Mouse (Mus musculus) embryonic facial prominence, embryonic 13.5 days (tissue): ENCODE measurements around the gene Large2. TPM values are rescaled to one million over a fixed set of nuclear protein-coding genes. Genes with fewer than 3 reads are reported as not detected.

Source experiments
- ATAC-seq: fragments of 200-750 bp; cut with Nextera tagmentation; 2 replicates; pipeline ENCODE4 v1.8.0; 2017; ENCODE audit warnings: low read depth; ENCODE audit not compliant: insufficient number of reproducible peaks, insufficient read depth, low FRiP score, low TSS enrichment
- H3K27ac ChIP-seq: fragments of 300-500 bp; sonication (generic); 2 replicates; pipeline ENCODE4 v1.5.1; 2015; ENCODE audit warnings: moderate library complexity, mild to moderate bottlenecking, inconsistent platforms
- H3K27me3 ChIP-seq: fragments of 300-500 bp; sonication (generic); 2 replicates; pipeline ENCODE4 v1.6.1; 2015; ENCODE audit warnings: mild to moderate bottlenecking, inconsistent platforms
- H3K36me3 ChIP-seq: fragments of 300-500 bp; sonication (generic); 2 replicates; pipeline ENCODE4 v1.6.1; 2015; ENCODE audit warnings: mild to moderate bottlenecking, inconsistent platforms
- H3K4me1 ChIP-seq: fragments of 300-500 bp; sonication (generic); 2 replicates; pipeline ENCODE4 v1.6.1; 2015; ENCODE audit warnings: inconsistent platforms
- H3K4me2 ChIP-seq: fragments of 300-500 bp; sonication (generic); 2 replicates; pipeline ENCODE4 v1.6.1; 2015; ENCODE audit warnings: moderate library complexity, mild to moderate bottlenecking, inconsistent platforms
- H3K4me3 ChIP-seq: fragments of 300-500 bp; sonication (generic); 2 replicates; pipeline ENCODE4 v1.5.1; 2015; ENCODE audit warnings: mild to moderate bottlenecking, inconsistent platforms
- H3K9ac ChIP-seq: fragments of 300-500 bp; sonication (generic); 2 replicates; pipeline ENCODE4 v1.6.1; 2015; ENCODE audit warnings: mild to moderate bottlenecking, inconsistent platforms
- H3K9me3 ChIP-seq: fragments of 300-500 bp; sonication (generic); 2 replicates; pipeline ENCODE4 v1.6.1; 2016; ENCODE audit warnings: inconsistent platforms
- WGBS: fragments of 180-500 bp; shearing (Covaris S2); methylation state at CpG from one replicate; pipeline ENCODE4 v1.1.7; 2015; ENCODE audit warnings: mixed read lengths; 5-methylcytosine and 5-hydroxymethylcytosine counted together
- polyA plus RNA-seq: library from polyadenylated mRNA; unstranded; fragments of >200 nt; fragmentation: Nextera tagmentation; extraction: Ambion mirVana; gene quantifications from 2 replicates; pipeline ENCODE4 v1.2.1, GENCODE M21; 2015

Large2 gene
- polyA plus RNA-seq = 15.2 and 16.9 TPM in 2 replicates

- WGBS = 2% methylated on average over 16 of the region's 16 CpGs
- ATAC-seq = no peak
These were observed at the start of gene Large2, which contains the start of gene Pex16 for GRCm38 (mm10) chr2:92374514-92374913. Gene Large2 (minus strand): TSS chr2:92374869. Gene Pex16 (plus strand): TSS chr2:92374676.

DNA sequence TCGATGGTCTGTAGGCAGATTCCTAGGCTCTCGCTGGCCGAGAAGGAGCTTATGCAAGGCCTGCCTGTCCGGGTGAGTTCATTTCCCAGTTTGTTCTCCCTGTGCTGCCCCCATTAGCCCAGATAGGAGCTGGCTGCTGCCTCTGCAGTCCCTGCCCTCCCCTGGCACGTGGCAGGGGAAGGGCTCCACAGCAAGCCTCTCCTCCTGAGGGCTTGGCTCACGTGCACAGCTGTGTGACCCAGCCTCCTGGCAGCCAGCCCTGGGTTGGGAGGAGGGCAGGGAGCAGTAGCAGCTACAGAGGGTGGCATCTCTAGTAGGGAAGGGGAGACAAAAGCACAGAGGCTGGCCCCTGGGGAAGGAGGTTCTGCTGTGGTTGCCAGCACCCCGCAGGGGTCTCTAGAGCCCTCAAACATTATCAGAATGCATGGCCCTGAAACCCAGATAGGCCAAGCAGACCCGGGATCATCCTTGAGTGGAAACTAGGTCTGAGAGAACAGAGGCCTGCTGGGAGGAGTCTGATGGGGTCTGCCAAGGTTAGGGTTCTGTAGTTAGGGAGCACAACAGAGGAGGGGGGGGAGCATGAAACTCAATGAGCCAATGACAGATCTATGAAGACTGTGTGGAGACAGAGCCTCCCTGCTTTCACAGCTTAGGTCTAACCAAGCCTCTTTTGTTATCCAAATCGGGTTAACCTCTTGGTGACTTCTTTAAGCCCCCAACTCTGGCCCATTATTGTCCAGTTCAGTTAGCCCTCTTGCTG, 49.2 kb upstream of the Large2 start:
- Histone ChIP-seq H3K4me1 (peaks cover 35% of the 10 kb centered on the region), H3K36me3 (peaks cover 74% of the 10 kb centered on the region), H3K4me3 (no peak overlapping the region), H3K27ac (peak overlapping the region; percentile 58; the same call in 1 of the 2 replicates), H3K9ac (no peak overlapping the region), H3K27me3 (no peaks in the 10 kb centered on the region), H3K9me3 (no peaks in the 10 kb centered on the region), H3K4me2 (no peak overlapping the region)
- ATAC-seq = no peak; the same call in 1 of the 2 replicates
- 83% methylated on average over 9 of the region's 9 CpGs for WGBS

More at GRCm38 (mm10) chr2:92374514-92374913, at the start of gene Large2, which contains the start of gene Pex16:
- H3K36me3 ChIP-seq = peaks cover 26% of the 10 kb centered on the region
- H3K4me1 ChIP-seq = peaks cover 53% of the 10 kb centered on the region
- peak within 1 kb of the TSS; percentile 92 for H3K27ac ChIP-seq
- H3K4me2 ChIP-seq = peak within 1 kb of the TSS; percentile 87
- H3K27me3 ChIP-seq = peaks cover 36% of the 10 kb centered on the region
- peak within 1 kb of the TSS; percentile 76 for H3K4me3 ChIP-seq
- peak within 1 kb of the TSS; percentile 82 for H3K9ac ChIP-seq
- H3K9me3 ChIP-seq = no peaks in the 10 kb centered on the region

GRCm38 (mm10) chr2:92423156-92423555, 48.5 kb upstream of the Large2 start:
- H3K9me3 ChIP-seq = no peaks in the 10 kb centered on the region
- ATAC-seq = no peak
- peaks cover 27% of the 10 kb centered on the region for H3K4me1 ChIP-seq
- no peak overlapping the region for H3K9ac ChIP-seq
- H3K36me3 ChIP-seq = peaks cover 81% of the 10 kb centered on the region
- WGBS = 90% methylated on average over 9 of the region's 9 CpGs
- H3K27me3 ChIP-seq = no peaks in the 10 kb centered on the region
- no peak overlapping the region for H3K4me3 ChIP-seq
- no peak overlapping the region for H3K4me2 ChIP-seq
- H3K27ac ChIP-seq = no peak overlapping the region

DNA sequence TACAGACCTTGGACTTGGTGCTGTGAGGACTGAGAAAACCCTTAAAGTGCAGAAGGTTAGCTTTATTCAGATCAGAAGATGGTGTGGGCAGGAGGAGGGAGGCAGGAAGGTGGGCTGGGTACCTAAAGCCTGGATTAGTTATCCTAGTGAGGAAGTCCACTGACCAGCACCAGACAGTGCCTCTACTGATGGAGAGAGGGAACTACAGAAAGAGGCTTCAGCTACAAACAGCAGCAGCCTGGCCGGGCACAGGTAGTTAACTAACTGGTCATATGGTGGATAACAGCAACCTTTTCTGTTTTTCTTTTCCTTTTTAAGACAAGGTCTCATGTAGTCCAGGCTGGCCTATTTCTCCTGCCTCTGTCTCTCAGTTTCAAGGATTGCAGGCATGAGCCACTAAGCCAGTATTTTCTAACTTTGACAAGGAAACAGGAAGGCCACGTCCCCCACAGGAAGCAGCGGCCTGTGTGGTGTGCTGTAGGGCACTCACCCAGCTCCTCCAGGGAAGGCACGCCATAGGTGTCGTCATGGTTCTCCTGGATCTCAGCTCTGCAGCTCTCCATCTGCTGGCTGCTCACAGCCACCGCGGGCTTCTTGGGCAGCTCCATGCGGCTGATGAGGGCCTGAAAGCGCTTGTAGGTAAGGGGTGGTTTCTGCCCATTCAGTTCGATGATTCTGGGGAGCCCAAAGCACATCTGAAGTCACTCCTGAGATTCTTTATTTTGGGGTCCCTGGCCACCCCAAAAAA, 47.9 kb upstream of the Large2 start:
- H3K4me3 ChIP-seq = no peak overlapping the region
- H3K4me1 ChIP-seq = peaks cover 23% of the 10 kb centered on the region; the same call in 1 of the 2 replicates
- ATAC-seq = no peak
- H3K36me3 ChIP-seq = peaks cover 86% of the 10 kb centered on the region
- H3K27me3 ChIP-seq = no peaks in the 10 kb centered on the region
- H3K9me3 ChIP-seq = no peaks in the 10 kb centered on the region
- WGBS = 76% methylated on average over 10 of the region's 10 CpGs
- H3K4me2 ChIP-seq = no peak overlapping the region
- H3K27ac ChIP-seq = no peak overlapping the region
- H3K9ac ChIP-seq = no peak overlapping the region

GRCm38 (mm10) chr2:92421723-92422387, 47.2 kb upstream of the Large2 start:
- H3K36me3 ChIP-seq = peaks cover 91% of the 10 kb centered on the region

GRCm38 (mm10) chr2:92411705-92412104, 37.0 kb upstream of the Large2 start:
- Histone ChIP-seq H3K4me2 (no peak overlapping the region), H3K36me3 (peaks cover 98% of the 10 kb centered on the region), H3K27ac (no peak overlapping the region), H3K27me3 (no peaks in the 10 kb centered on the region), H3K9me3 (no peaks in the 10 kb centered on the region), H3K4me1 (no peaks in the 10 kb centered on the region), H3K9ac (no peak overlapping the region), H3K4me3 (no peak overlapping the region)
- 92% methylated on average over 10 of the region's 10 CpGs for WGBS
- no peak for ATAC-seq

More at GRCm38 (mm10) chr2:92421723-92422387, 47.2 kb upstream of the Large2 start:
- no peak overlapping the region for H3K4me3 ChIP-seq
- no peak overlapping the region for H3K27ac ChIP-seq
- H3K27me3 ChIP-seq = no peaks in the 10 kb centered on the region
- H3K4me1 ChIP-seq = peaks cover 21% of the 10 kb centered on the region; the same call in 1 of the 2 replicates
- H3K4me2 ChIP-seq = no peak overlapping the region
- H3K9me3 ChIP-seq = no peaks in the 10 kb centered on the region
- H3K9ac ChIP-seq = no peak overlapping the region
- 86% methylated on average over 7 of the region's 7 CpGs for WGBS
- no peak for ATAC-seq

GRCm38 (mm10) chr2:92408309-92409045, 33.8 kb upstream of the Large2 start:
- peaks cover 96% of the 10 kb centered on the region for H3K36me3 ChIP-seq
- no peaks in the 10 kb centered on the region for H3K9me3 ChIP-seq
- H3K4me3 ChIP-seq = no peak overlapping the region
- H3K4me2 ChIP-seq = no peak overlapping the region
- no peaks in the 10 kb centered on the region for H3K27me3 ChIP-seq
- no peaks in the 10 kb centered on the region for H3K4me1 ChIP-seq
- ATAC-seq = no peak
- no peak overlapping the region for H3K27ac ChIP-seq
- 92% methylated on average over 18 of the region's 18 CpGs for WGBS
- H3K9ac ChIP-seq = no peak overlapping the region

- Histone ChIP-seq H3K4me1 (peaks cover 7% of the 10 kb centered on the region; the same call in 1 of the 2 replicates), H3K27me3 (peaks cover 9% of the 10 kb centered on the region), H3K4me2 (no peak overlapping the region), H3K27ac (no peak overlapping the region), H3K9ac (no peak overlapping the region), H3K36me3 (peaks cover 71% of the 10 kb centered on the region), H3K4me3 (no peak overlapping the region), H3K9me3 (no peaks in the 10 kb centered on the region)
- ATAC-seq = no peak
- WGBS = 89% methylated on average over 7 of the region's 7 CpGs
These were observed 31.0 kb upstream of the Large2 start for GRCm38 (mm10) chr2:92405687-92406086.

DNA sequence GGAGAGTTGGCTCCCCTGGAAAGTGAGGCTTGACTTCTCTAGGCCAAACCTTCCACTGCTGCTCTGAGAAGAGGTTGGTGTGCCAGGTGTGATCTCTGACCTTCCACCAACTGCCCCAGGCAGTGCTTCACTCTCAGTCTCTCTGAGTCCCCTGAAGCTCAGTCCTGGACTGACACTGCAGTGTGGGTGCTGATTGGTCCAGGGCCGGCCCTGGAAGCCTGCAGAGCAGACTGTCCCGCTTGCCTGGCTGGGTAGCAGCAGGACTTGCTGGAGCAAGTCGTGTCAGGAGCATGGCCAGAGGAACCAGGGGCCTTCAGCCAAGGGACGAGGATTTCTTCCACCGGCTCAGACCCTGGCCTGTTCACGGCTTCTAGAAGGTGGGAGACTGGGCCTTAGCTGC, 30.1 kb upstream of the Large2 start:
- 66% methylated on average over 6 of the region's 6 CpGs for WGBS
- Histone ChIP-seq H3K4me1 (peaks cover 9% of the 10 kb centered on the region; the same call in 1 of the 2 replicates), H3K4me2 (no peak overlapping the region), H3K4me3 (no peak overlapping the region), H3K27ac (no peak overlapping the region), H3K9me3 (no peaks in the 10 kb centered on the region), H3K9ac (no peak overlapping the region), H3K36me3 (peaks cover 61% of the 10 kb centered on the region), H3K27me3 (peaks cover 14% of the 10 kb centered on the region)
- no peak for ATAC-seq

- H3K27ac ChIP-seq = no peak overlapping the region
These were observed 29.2 kb upstream of the Large2 start for GRCm38 (mm10) chr2:92403776-92404319.

More at GRCm38 (mm10) chr2:92403776-92404319, 29.2 kb upstream of the Large2 start:
- H3K4me1 ChIP-seq = peaks cover 9% of the 10 kb centered on the region; the same call in 1 of the 2 replicates
- no peaks in the 10 kb centered on the region for H3K9me3 ChIP-seq
- ATAC-seq = no peak
- H3K36me3 ChIP-seq = peaks cover 53% of the 10 kb centered on the region
- H3K27me3 ChIP-seq = peaks cover 17% of the 10 kb centered on the region
- WGBS = 91% methylated on average over 5 of the region's 5 CpGs
- no peak overlapping the region for H3K4me3 ChIP-seq
- no peak overlapping the region for H3K4me2 ChIP-seq
- H3K9ac ChIP-seq = no peak overlapping the region
